Mouse (Mus musculus) c-Kit-positive CD71-negative TER-119-negative erythroid progenitor cells, embryonic 14.5 days (primary cell): ENCODE data around the gene Hadha.

Experiments used
- DNase-seq: peaks from one replicate; pipeline ENCODE4 v3.0.0-alpha.2; 2013; ENCODE audit warnings: low read depth

Hadha gene

GRCm38 (mm10) chr5:30153222-30153621 lies 1.7 kb downstream of the Hadha start:
- DNase-seq, result no peak

DNA sequence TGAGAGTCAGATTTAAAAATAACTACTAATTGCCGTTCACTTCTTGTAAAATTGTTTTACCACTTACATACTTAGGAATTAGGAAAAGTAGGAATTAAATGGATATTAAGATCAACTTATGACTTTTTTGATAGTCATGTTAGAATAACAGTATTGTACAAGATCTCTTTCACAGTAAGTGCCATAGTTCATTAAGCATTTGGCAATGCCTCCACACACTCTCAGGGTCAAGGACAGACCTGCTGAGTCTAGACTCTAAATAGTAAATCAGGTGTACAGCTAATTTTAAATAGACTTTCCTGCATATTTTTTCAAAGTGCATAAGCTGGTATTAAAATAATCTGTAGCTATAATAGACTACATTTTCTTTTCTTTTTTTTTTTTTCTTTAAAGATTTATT lies 2.5 kb downstream of the Hadha start:
- DNase-seq, result no peak

GRCm38 (mm10) chr5:30152007-30152406 lies 3.0 kb downstream of the Hadha start:
- DNase-seq, result no peak

DNA sequence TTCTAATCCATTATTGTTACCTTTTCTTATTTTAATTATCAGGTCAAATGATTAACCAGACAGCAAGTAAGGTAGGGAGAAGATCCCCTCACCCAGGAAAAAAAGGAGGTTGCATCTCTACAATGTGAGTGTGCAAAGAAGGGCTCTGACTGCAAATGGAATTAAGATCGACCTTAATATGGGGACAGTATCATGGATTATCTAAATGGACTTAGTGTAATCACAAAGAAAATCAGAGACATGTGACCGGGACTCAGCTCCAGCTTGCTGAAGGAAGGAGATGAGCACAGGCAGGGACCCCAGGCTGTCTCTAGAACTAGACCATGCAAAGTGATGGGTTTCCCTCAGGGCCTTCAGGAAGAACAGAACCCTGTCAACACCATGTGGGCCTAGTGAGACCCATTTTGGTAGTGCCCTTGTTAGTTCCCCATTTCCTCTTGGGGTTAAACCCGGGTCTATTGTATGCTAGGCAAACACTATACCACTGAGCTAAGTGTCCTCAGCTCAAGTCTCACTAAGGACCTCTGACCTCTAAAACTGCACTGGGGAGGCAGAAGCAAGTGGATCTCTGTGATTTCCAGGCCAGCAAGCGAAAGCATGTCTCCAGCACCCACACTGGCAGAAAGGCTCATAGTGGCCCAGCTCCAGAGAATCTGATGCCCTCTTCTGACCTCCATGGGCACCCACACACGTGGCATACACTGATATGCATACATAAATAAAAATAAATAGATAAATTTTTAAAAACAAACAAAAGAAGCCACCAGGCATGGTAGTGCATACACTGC lies 6.6 kb downstream of the Hadha start:
- DNase-seq, result no peak

DNA sequence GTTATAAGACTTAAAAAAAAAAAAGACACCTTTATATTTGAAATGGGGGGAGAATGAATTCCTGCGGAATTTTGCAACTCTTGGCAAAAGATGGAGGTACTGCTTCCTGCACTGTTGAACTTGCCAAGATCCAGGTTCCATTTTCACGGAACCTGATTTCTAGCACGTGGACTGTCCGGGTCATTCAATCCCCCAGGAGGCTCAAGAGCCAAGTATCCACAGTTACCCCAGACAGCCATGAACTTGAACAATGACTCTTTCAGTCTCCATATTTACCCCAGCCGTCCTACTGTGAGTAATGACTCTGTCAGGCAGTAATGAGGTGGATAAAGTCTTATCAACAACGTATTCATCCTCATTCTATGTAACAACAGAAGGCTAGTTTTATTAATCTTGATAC lies 8.4 kb downstream of the Hadha start:
- no peak for DNase-seq

DNA sequence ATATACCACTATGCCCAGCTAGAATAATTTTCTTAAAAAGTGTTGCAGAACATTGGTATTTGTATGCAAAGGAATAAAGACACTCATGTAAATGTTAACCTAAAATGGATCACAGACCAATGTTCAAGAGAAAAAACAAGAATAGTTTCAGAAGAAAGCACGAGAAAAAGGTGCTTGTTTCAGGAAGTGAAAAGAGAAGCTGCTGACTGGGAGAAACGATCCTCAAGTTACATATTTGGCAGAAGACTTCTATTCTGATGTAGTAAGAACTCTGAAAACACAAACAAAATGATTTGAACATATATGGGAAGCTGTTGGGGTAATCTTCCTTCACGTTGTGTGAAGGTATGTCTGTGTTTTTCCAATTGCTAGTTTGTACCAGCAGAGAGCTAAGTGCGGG lies 16.8 kb downstream of the Hadha start:
- DNase-seq, result no peak

GRCm38 (mm10) chr5:30137271-30137670 lies 17.7 kb downstream of the Hadha start:
- no peak for DNase-seq

DNA sequence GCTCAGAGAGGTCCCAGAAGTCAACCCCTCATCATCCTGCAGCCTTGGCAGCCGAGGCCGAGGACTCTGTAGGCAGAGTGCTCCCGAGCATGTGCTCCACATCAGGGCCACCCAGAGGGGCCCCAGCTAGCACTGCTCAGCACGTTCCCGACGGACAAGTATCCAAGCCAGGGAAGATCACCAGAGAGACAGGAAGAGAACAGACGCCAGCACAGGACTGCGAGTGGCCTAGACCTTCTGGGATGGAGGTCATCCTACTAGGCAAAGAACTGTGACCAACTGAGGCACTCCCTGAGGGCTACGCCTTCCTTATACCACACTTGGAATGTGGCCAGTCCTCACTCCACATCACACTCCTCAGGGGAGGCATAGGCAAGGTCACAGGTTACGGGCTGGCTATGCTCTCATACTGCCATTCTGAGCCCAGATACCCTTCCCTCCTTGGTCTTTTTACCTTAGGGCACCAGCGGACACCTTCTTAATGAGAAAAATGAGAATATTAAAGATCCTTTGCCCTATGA lies 19.2 kb downstream of the Hadha start:
- no peak for DNase-seq

GRCm38 (mm10) chr5:30132173-30132572 lies 22.8 kb downstream of the Hadha start:
- DNase-seq, result no peak

GRCm38 (mm10) chr5:30131246-30131645 lies 23.7 kb downstream of the Hadha start:
- DNase-seq, result no peak

GRCm38 (mm10) chr5:30128680-30129079 lies 26.3 kb downstream of the Hadha start:
- no peak for DNase-seq

GRCm38 (mm10) chr5:30127921-30128597 lies 26.9 kb downstream of the Hadha start:
- DNase-seq, result no peak

DNA sequence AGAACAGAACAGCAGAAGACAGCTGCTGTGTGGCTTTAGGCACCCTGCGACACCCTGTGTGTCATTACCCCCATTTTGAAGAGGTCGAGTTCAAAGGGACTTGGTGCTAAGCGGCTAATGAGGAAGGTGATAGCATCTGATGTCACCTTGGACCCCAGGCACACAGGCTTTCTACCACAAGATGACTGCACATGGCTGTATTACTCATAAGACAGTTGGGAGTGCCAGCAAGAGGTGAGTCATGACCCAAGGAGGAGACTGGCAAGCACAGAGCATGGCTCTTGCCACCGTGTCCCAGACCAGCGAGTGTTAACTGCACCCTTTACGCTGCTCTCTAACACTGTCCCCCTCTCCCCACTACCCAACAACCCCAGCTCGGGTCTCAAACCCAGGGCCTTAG lies 28.2 kb downstream of the Hadha start:
- DNase-seq, result no peak

- DNase-seq, result no peak
Measured at GRCm38 (mm10) chr5:30125587-30125986, 29.4 kb downstream of the Hadha start.

DNA sequence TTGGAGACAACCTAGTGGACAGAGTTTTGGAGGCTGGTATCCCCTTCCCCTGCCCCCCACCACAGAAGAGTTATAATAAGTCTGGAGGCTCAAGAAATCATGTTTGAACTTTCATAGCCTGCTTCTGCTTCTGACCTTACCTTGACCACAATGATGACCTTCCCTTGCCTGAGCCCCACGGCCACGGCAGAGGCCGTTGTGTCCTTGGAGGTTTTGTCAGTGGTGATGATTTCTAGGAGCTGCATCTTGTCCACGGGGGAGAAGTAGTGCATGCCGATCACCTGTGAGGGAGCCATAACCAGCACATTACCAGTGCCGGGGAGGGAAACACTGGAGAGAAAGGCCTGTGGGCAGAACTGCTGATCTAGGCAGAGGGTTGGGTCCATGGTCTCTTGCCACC lies 32.5 kb downstream of the Hadha start:
- DNase-seq, result no peak

DNA sequence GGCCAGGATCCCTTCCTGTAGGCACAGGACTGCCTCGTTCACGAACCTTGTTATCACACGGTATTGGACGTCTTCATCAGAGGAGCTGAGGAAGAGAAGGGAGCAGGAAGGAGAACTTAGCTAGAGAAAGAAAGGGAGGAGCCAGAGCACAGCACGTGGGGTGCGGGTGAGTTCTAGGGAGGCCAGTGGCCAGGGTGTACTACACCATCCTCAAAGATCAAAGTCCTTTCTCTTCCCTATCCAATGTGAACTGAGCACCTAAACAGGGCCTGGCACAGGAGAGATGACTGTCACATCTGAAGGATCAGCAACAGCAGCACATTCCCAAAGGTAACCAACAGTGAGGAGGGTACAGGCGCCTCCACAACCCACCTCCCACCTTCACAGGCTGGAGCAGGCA lies 34.9 kb downstream of the Hadha start:
- DNase-seq, result no peak

GRCm38 (mm10) chr5:30119163-30119562 lies 35.8 kb downstream of the Hadha start:
- DNase-seq, result no peak

GRCm38 (mm10) chr5:30118018-30118417 lies 36.9 kb downstream of the Hadha start:
- no peak for DNase-seq

GRCm38 (mm10) chr5:30115718-30116117 lies 39.2 kb downstream of the Hadha start:
- no peak for DNase-seq

DNA sequence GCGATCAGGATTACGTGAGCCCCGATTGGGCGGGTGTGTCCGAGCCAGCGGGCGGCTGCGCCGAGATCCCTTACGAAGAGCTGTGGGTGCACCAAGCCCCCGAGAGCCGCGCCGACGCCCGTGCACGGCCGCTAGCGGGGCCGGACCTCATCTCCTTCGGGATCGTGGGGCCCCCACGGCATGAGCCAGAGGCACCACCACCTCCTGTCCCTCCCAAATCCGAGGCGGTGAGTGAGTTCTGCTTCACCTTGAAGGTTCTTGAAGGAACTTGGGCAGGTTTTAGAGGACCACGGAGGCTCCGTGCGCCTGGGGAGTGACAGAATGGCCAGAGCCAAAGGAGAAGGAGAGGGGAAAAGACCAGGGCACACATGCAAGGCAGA lies 40.2 kb downstream of the Hadha start:
- no peak for DNase-seq

- DNase-seq, result peak; percentile 69
Measured at GRCm38 (mm10) chr5:30113881-30114760, 40.8 kb downstream of the Hadha start.

DNA sequence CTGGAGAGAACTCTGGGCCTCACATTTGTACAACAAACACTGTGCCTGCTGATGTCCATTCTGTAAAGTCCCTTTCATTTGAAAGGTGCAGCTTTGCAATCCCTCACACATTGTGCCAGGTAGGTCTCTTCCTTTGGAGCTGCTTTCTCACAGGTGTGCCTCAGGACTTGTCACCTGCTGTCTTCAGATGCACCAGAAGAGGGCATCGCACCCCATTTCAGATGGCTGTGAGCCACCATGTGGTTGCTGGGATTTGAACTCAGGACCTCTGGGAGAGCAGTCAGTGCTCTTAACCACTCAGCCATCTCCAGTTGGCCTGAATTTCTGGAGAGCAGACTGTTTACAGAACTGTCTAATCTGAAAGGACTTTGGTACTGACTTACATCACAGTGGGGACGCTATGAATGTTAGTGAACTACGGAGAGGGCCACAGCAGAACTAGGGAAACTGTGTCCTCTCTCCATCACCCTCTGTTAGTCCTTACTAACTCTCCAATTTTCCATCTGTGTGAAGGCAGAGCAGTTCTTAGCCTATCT lies 42.4 kb downstream of the Hadha start:
- DNase-seq, result no peak
